Mouse (Mus musculus): ENCODE data around the gene Tada2b. TPM values are rescaled to one million over a fixed set of nuclear protein-coding genes. Genes with fewer than 3 reads are reported as not detected.

Tada2b gene
- total and polyA plus RNA-seq, 3 experiments, result 9.6 to 24.9 TPM; not detected in 1

DNA sequence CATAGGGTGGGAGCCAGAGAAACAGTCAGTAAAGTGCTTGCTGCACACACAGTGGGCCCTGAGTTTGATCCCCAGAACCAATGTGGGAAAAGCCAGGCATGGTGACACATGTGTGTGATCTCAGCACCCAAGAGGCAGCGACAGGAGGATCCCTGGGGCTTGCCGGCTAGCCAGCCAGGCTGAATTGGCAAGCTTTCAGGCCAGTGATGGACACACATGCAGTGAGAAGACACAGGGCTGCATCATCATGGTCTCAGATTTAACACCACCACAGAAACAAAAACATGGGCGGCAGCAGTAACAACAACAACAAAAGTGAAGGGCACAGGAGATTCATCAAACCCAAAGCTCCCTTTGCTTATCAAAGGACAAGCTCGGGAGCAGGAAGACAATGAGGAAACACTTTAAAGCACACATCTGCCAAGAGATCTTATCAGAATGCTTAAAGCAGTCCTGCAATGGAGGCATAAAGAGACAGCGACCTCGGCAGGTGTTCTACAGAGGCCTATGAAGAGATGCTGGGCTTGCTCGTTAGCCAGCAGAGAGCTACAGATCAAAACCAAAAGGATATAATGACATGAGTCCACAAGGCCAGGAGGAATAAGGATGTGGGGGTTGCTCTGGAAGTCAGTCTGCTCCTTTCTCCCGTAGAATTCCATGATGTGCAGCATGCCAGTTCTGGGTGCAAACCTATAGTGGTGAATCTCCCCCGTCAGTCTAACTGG is 37.8 kb downstream of the Tada2b start:
- Histone ChIP-seq H3K36me3 (ENCODE audit: control insufficient read depth in 1 of 2, insufficient read depth in 2 of 2, low read length in 2 of 2) (no peaks in the 10 kb centered on the region), H3K27ac (ENCODE audit: control insufficient read depth, low read depth, low read length) (no peak overlapping the region), H3K79me2 (ENCODE audit: control insufficient read depth, insufficient read depth, low read length, poor library complexity) (no peaks in the 10 kb centered on the region), H3K4me1 (ENCODE audit: control insufficient read depth in 1 of 2, insufficient read depth in 2 of 2, low read length in 2 of 2) (no peaks in the 10 kb centered on the region), H3K4me3 (ENCODE audit: control insufficient read depth in 1 of 2, insufficient read depth in 1 of 2, low read depth in 2 of 2, low read length in 2 of 2) (no peak overlapping the region), H3K27me3 (ENCODE audit: control insufficient read depth in 1 of 2, insufficient read depth in 2 of 2, low read length in 2 of 2) (no peaks in the 10 kb centered on the region), H3K9ac (ENCODE audit: control insufficient read depth, low read depth, low read length, poor library complexity, severe bottlenecking) (no peak overlapping the region), H3K9me3 (replicated peaks; ENCODE audit: insufficient read depth, low read length) (no peaks in the 10 kb centered on the region)
- no peak for DNase-seq (ENCODE audit: low read depth, low spot score)
- TF ChIP-seq BHLHE40 (IDR thresholded peaks at IDR 0.05; ENCODE audit: borderline replicate concordance, low read depth, low read length) (no peak), TCF12 (IDR thresholded peaks at IDR 0.05; ENCODE audit: low read depth, low read length) (no peak), SMC3 (IDR thresholded peaks at IDR 0.05; ENCODE audit: low read depth, low read length) (no peak), POLR2AphosphoS5 (IDR thresholded peaks at IDR 0.05; ENCODE audit: borderline replicate concordance, low read depth, low read length) (no peak), ZMIZ1 (IDR thresholded peaks at IDR 0.05; ENCODE audit: low read depth, low read length) (no peak), NRF1 (IDR thresholded peaks at IDR 0.05; ENCODE audit: insufficient read depth, low read depth, low read length, poor library complexity, severe bottlenecking) (no peak), RCOR1 (IDR thresholded peaks at IDR 0.05; ENCODE audit: low read depth, low read length) (no peak)

- no peaks in the 10 kb centered on the region for H3K79me2 ChIP-seq (ENCODE audit: control insufficient read depth, insufficient read depth, low read length, poor library complexity)
- DNase-seq (ENCODE audit: low read depth, low spot score), result no peak
- no peak for TF ChIP-seq TBP (IDR thresholded peaks at IDR 0.05; ENCODE audit: low read depth, low read length)
- TF ChIP-seq MXI1 (IDR thresholded peaks at IDR 0.05; ENCODE audit: low read depth, low read length), result no peak
- TF ChIP-seq GATA1 (IDR thresholded peaks at IDR 0.05; ENCODE audit: low read depth, low read length), result no peak
- TF ChIP-seq POLR2A (IDR thresholded peaks at IDR 0.05; ENCODE audit: control insufficient read depth in 1 of 2, insufficient read depth in 1 of 2, low read depth in 1 of 2, low read length in 2 of 2, poor library complexity in 1 of 2), result no peak
- TF ChIP-seq MEF2A (IDR thresholded peaks at IDR 0.05; ENCODE audit: extremely low read depth, insufficient replicate concordance, low read depth, low read length, poor library complexity, severe bottlenecking), result no peak
Observed at GRCm38 (mm10) chr5:36445028-36445427, 39.1 kb downstream of the Tada2b start.

GRCm38 (mm10) chr5:36444611-36445010 is 39.5 kb downstream of the Tada2b start:
- H3K27me3 ChIP-seq (ENCODE audit: control insufficient read depth in 1 of 2, insufficient read depth in 2 of 2, low read length in 2 of 2), result no peaks in the 10 kb centered on the region
- H3K36me3 ChIP-seq (ENCODE audit: control insufficient read depth in 1 of 2, insufficient read depth in 2 of 2, low read length in 2 of 2), result no peaks in the 10 kb centered on the region
- no peak for TF ChIP-seq POLR2AphosphoS5 (IDR thresholded peaks at IDR 0.05; ENCODE audit: borderline replicate concordance, low read depth, low read length)
- TF ChIP-seq MAFK (IDR thresholded peaks at IDR 0.05; ENCODE audit: borderline replicate concordance, low read depth, low read length), result no peak
- TF ChIP-seq GATA1 (IDR thresholded peaks at IDR 0.05; ENCODE audit: low read depth, low read length), result no peak
- TF ChIP-seq KAT2A (conservative IDR thresholded peaks at IDR 0.05; ENCODE audit: low read depth, low read length), result no peak
- TF ChIP-seq ELF1 (IDR thresholded peaks at IDR 0.05; ENCODE audit: low read depth, low read length), result no peak
- TF ChIP-seq BHLHE40 (IDR thresholded peaks at IDR 0.05; ENCODE audit: borderline replicate concordance, low read depth, low read length), result no peak
- TF ChIP-seq EP300 (IDR thresholded peaks at IDR 0.05; ENCODE audit: low read depth in 1 of 2, low read length in 2 of 2), result no peak
- TF ChIP-seq MYC (IDR thresholded peaks at IDR 0.05; ENCODE audit: low read depth, low read length), result no peak
- no peak for TF ChIP-seq ZKSCAN1 (IDR thresholded peaks at IDR 0.05; ENCODE audit: low read depth, low read length)
- TF ChIP-seq JUND (IDR thresholded peaks at IDR 0.05; ENCODE audit: low read depth, low read length), result no peak
- no peak for TF ChIP-seq UBTF (IDR thresholded peaks at IDR 0.05; ENCODE audit: borderline replicate concordance, insufficient read depth, low read depth, low read length)

More at GRCm38 (mm10) chr5:36445028-36445427, 39.1 kb downstream of the Tada2b start:
- no peaks in the 10 kb centered on the region for H3K9me3 ChIP-seq (replicated peaks; ENCODE audit: insufficient read depth, low read length)
- no peak overlapping the region for H3K27ac ChIP-seq (ENCODE audit: control insufficient read depth, low read depth, low read length)
- H3K9ac ChIP-seq (ENCODE audit: control insufficient read depth, low read depth, low read length, poor library complexity, severe bottlenecking), result no peak overlapping the region
- H3K27me3 ChIP-seq (ENCODE audit: control insufficient read depth in 1 of 2, insufficient read depth in 2 of 2, low read length in 2 of 2), result no peaks in the 10 kb centered on the region
- no peaks in the 10 kb centered on the region for H3K36me3 ChIP-seq (ENCODE audit: control insufficient read depth in 1 of 2, insufficient read depth in 2 of 2, low read length in 2 of 2)
- no peak overlapping the region for H3K4me3 ChIP-seq (ENCODE audit: control insufficient read depth in 1 of 2, insufficient read depth in 1 of 2, low read depth in 2 of 2, low read length in 2 of 2)
- no peaks in the 10 kb centered on the region for H3K4me1 ChIP-seq (ENCODE audit: control insufficient read depth in 1 of 2, insufficient read depth in 2 of 2, low read length in 2 of 2)

More at GRCm38 (mm10) chr5:36444611-36445010, 39.5 kb downstream of the Tada2b start:
- Histone ChIP-seq H3K4me1 (ENCODE audit: control insufficient read depth in 1 of 2, insufficient read depth in 2 of 2, low read length in 2 of 2) (no peaks in the 10 kb centered on the region), H3K9me3 (replicated peaks; ENCODE audit: insufficient read depth, low read length) (no peaks in the 10 kb centered on the region), H3K27ac (ENCODE audit: control insufficient read depth, low read depth, low read length) (no peak overlapping the region), H3K4me3 (ENCODE audit: control insufficient read depth in 1 of 2, insufficient read depth in 1 of 2, low read depth in 2 of 2, low read length in 2 of 2) (no peak overlapping the region), H3K9ac (ENCODE audit: control insufficient read depth, low read depth, low read length, poor library complexity, severe bottlenecking) (no peak overlapping the region), H3K79me2 (ENCODE audit: control insufficient read depth, insufficient read depth, low read length, poor library complexity) (no peaks in the 10 kb centered on the region)
- DNase-seq (ENCODE audit: low read depth, low spot score), result no peak

Measured in MEL (cell line).